Comparison of ENCODE assay signal across 8 mouse cellular contexts in genomic region chr13:109899442-109900428, GRCm38 (mm10).
DNase-seq lines count a peak whose midpoint lies in the region; ATAC-seq lines count a peak whose summit lies in the region.
"Had no signal": no experiment of that assay in that cellular context is flagged by ENCODE, and none has a peak within 500 bp of the region (broad histone marks: within the 10 kb centered on the region; RNA-seq: fewer than 3 reads in every experiment).

No protein-coding gene starts in this region.

- no peak overlapping the region for H3K9ac ChIP-seq in embryonic facial prominence, embryonic 14.5 days (ENCODE audit: low read depth, low read length)

- intact Hi-C loops in left cerebral cortex, postnatal 4 days (cut with DNase I), result loop anchor here (5.0 to 10.0 kb wide), 2 partner anchors 77 to 285 kb away; no protein-coding TSS in a partner anchor

- peak overlapping the region; percentile 36 for H3K27ac ChIP-seq in embryonic facial prominence, embryonic 14.5 days (replicated peaks; ENCODE audit: low read depth, low read length)

- no peak overlapping the region for H3K4me2 ChIP-seq in embryonic facial prominence, embryonic 14.5 days (ENCODE audit: low read depth, low read length)

- 47% methylated on average over 14 of the region's 14 CpGs for WGBS in embryonic facial prominence, embryonic 14.5 days

- H3K36me3 ChIP-seq in embryonic facial prominence, embryonic 14.5 days (ENCODE audit: control insufficient read depth, insufficient read depth, low read length), result no peaks in the 10 kb centered on the region

- H3K27me3 ChIP-seq in embryonic facial prominence, embryonic 14.5 days (replicated peaks; ENCODE audit: control insufficient read depth, insufficient read depth, low read length), result no peaks in the 10 kb centered on the region

- no peaks in the 10 kb centered on the region for H3K9me3 ChIP-seq in embryonic facial prominence, embryonic 14.5 days (ENCODE audit: control insufficient read depth, low read length)

- peaks cover 19% of the 10 kb centered on the region for H3K4me1 ChIP-seq in embryonic facial prominence, embryonic 14.5 days (ENCODE audit: control insufficient read depth, insufficient read depth, low read length)

- no peak for ATAC-seq in embryonic facial prominence, embryonic 14.5 days (ENCODE audit: low read depth)
- no peak for ATAC-seq in activated CD4-positive, CD25-positive, alpha-beta regulatory T cell, adult 4 months

- no peak overlapping the region for H3K4me3 ChIP-seq in embryonic facial prominence, embryonic 14.5 days (ENCODE audit: low read depth, low read length)
- H3K4me3 ChIP-seq: erythroblast, embryonic 14.5 days had no signal

- peak; percentile 18 for DNase-seq in left cerebral cortex, postnatal 4 days
- DNase-seq in left cerebral cortex, adult 8-10 months (ENCODE audit: low spot score in 2 of 2), result no peak
- DNase-seq in cerebellum, adult 18-20 months, result peak; percentile 60 to 67
- DNase-seq in embryonic facial prominence, embryonic 14.5 days (ENCODE audit: low spot score), result peak; percentile 69
- peak; percentile 39 for DNase-seq in lung, postnatal 10 days
- no peak for DNase-seq in spleen, postnatal 10 days (ENCODE audit: low spot score in 2 of 2)

Comparison
In these comparisons a context has a peak if more than half of its experiments do, and no peak if none do; other contexts are left out.
1. DNase-seq: peak in left cerebral cortex, postnatal 4 days (single experiment), cerebellum, adult 18-20 months (2 of 2), embryonic facial prominence, embryonic 14.5 days (single experiment) and lung, postnatal 10 days (single experiment); none in left cerebral cortex, adult 8-10 months (0 of 2) and spleen, postnatal 10 days (0 of 2).